Mouse (Mus musculus): ENCODE results near the gene Lkaaear1. TPM values are rescaled to one million over a fixed set of nuclear protein-coding genes. Genes with fewer than 3 reads are reported as not detected.

Lkaaear1 gene
- total and polyA plus RNA-seq, 3 experiments = 0.27 TPM; not detected in 2

GRCm38 (mm10) chr2:181716991-181717390 lies 18.7 kb upstream of the Lkaaear1 start:
- Histone ChIP-seq H3K79me2 (replicated peaks; ENCODE audit: control insufficient read depth, insufficient read depth, low read length) (no peaks in the 10 kb centered on the region), H3K36me3 (ENCODE audit: control insufficient read depth, insufficient read depth, low read length) (no peaks in the 10 kb centered on the region), H3K27me3 (ENCODE audit: control insufficient read depth, insufficient read depth, low read length) (no peaks in the 10 kb centered on the region), H3K9ac (ENCODE audit: low read depth, low read length) (no peak overlapping the region), H3K4me1 (ENCODE audit: control insufficient read depth, insufficient read depth, low read length) (no peaks in the 10 kb centered on the region), H3K27ac (no peak overlapping the region), H3K4me3 (no peak overlapping the region)
- no peak for DNase-seq
- WGBS = 34% methylated on average over 3 of the region's 3 CpGs
- intact Hi-C loops (cut with DNase I) = no loop called here
- TF ChIP-seq EP300 (IDR thresholded peaks at IDR 0.05; ENCODE audit: insufficient read depth, low read depth, low read length) (no peak), POLR2A (IDR thresholded peaks at IDR 0.05; ENCODE audit: insufficient read depth, low read depth, low read length) (no peak), CTCF (IDR thresholded peaks at IDR 0.05) (no peak)

- no peak for TF ChIP-seq EP300 (IDR thresholded peaks at IDR 0.05; ENCODE audit: insufficient read depth, low read depth, low read length)
- no peak for TF ChIP-seq CTCF (IDR thresholded peaks at IDR 0.05)
- TF ChIP-seq POLR2A (IDR thresholded peaks at IDR 0.05; ENCODE audit: insufficient read depth, low read depth, low read length) = no peak
- intact Hi-C loops (cut with DNase I) = no loop called here
- Histone ChIP-seq H3K79me2 (replicated peaks; ENCODE audit: control insufficient read depth, insufficient read depth, low read length) (no peaks in the 10 kb centered on the region), H3K9ac (ENCODE audit: low read depth, low read length) (no peak overlapping the region), H3K4me3 (no peak overlapping the region), H3K27me3 (ENCODE audit: control insufficient read depth, insufficient read depth, low read length) (no peaks in the 10 kb centered on the region), H3K36me3 (ENCODE audit: control insufficient read depth, insufficient read depth, low read length) (no peaks in the 10 kb centered on the region), H3K27ac (no peak overlapping the region), H3K4me1 (ENCODE audit: control insufficient read depth, insufficient read depth, low read length) (no peaks in the 10 kb centered on the region)
- WGBS = 61% methylated on average over 3 of the region's 3 CpGs
- no peak for DNase-seq
Measured at GRCm38 (mm10) chr2:181715382-181715781, 17.1 kb upstream of the Lkaaear1 start.

GRCm38 (mm10) chr2:181714903-181715326 lies 16.7 kb upstream of the Lkaaear1 start, which contains the start of gene Oprl1:
Gene Oprl1 (plus strand): TSS chr2:181715016.
- Histone ChIP-seq H3K36me3 (ENCODE audit: control insufficient read depth, insufficient read depth, low read length) (no peaks in the 10 kb centered on the region), H3K9ac (ENCODE audit: low read depth, low read length) (no peak within 1 kb of the TSS), H3K27me3 (ENCODE audit: control insufficient read depth, insufficient read depth, low read length) (no peaks in the 10 kb centered on the region), H3K27ac (no peak within 1 kb of the TSS), H3K79me2 (replicated peaks; ENCODE audit: control insufficient read depth, insufficient read depth, low read length) (no peaks in the 10 kb centered on the region), H3K4me1 (ENCODE audit: control insufficient read depth, insufficient read depth, low read length) (no peaks in the 10 kb centered on the region), H3K4me3 (no peak within 1 kb of the TSS)
- TF ChIP-seq CTCF (IDR thresholded peaks at IDR 0.05) (no peak), EP300 (IDR thresholded peaks at IDR 0.05; ENCODE audit: insufficient read depth, low read depth, low read length) (no peak), POLR2A (IDR thresholded peaks at IDR 0.05; ENCODE audit: insufficient read depth, low read depth, low read length) (no peak)
- WGBS = 3% methylated on average over 7 of the region's 7 CpGs
- DNase-seq = no peak
- intact Hi-C loops (cut with DNase I) = no loop called here

- Histone ChIP-seq H3K27ac (no peak overlapping the region), H3K4me3 (no peak overlapping the region), H3K9ac (ENCODE audit: low read depth, low read length) (no peak overlapping the region), H3K4me1 (ENCODE audit: control insufficient read depth, insufficient read depth, low read length) (no peaks in the 10 kb centered on the region), H3K27me3 (ENCODE audit: control insufficient read depth, insufficient read depth, low read length) (no peaks in the 10 kb centered on the region), H3K36me3 (ENCODE audit: control insufficient read depth, insufficient read depth, low read length) (no peaks in the 10 kb centered on the region), H3K79me2 (replicated peaks; ENCODE audit: control insufficient read depth, insufficient read depth, low read length) (no peaks in the 10 kb centered on the region)
- TF ChIP-seq EP300 (IDR thresholded peaks at IDR 0.05; ENCODE audit: insufficient read depth, low read depth, low read length) = no peak
- TF ChIP-seq CTCF (IDR thresholded peaks at IDR 0.05) = no peak
- TF ChIP-seq POLR2A (IDR thresholded peaks at IDR 0.05; ENCODE audit: insufficient read depth, low read depth, low read length) = no peak
- no peak for DNase-seq
- WGBS = 94% methylated on average over 1 of the region's 1 CpGs
- intact Hi-C loops (cut with DNase I) = no loop called here
Measured at GRCm38 (mm10) chr2:181713749-181714148, 15.5 kb upstream of the Lkaaear1 start.

DNA sequence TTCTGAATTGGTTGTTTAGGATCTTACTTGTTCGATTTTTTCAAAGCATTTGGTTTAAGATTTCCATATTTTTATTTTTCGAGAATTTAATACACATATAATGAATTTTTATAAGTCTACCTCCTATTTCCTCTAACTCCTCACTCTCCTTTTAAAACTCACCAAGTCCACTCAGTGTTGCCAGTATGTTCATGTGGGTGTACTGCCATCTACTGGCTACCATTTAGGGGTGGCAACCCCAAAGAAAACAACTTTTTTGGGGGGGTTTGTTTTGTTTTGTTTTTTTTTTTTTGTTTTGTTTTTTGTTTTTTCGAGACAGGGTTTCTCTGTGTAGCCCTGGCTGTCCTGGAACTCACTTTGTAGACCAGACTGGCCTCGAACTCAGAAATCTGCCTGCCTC lies 8.4 kb upstream of the Lkaaear1 start:
- no peak for TF ChIP-seq POLR2A (IDR thresholded peaks at IDR 0.05; ENCODE audit: insufficient read depth, low read depth, low read length)
- peak; percentile 76 for TF ChIP-seq CTCF (IDR thresholded peaks at IDR 0.05)

GRCm38 (mm10) chr2:181696801-181697420 lies 1.3 kb downstream of the Lkaaear1 start:
- Histone ChIP-seq H3K4me1 (ENCODE audit: control insufficient read depth, insufficient read depth, low read length) (peaks cover 1% of the 10 kb centered on the region; the same call in 1 of the 2 replicates), H3K79me2 (replicated peaks; ENCODE audit: control insufficient read depth, insufficient read depth, low read length) (no peaks in the 10 kb centered on the region), H3K4me3 (no peak overlapping the region), H3K9ac (ENCODE audit: low read depth, low read length) (no peak overlapping the region), H3K36me3 (ENCODE audit: control insufficient read depth, insufficient read depth, low read length) (no peaks in the 10 kb centered on the region), H3K27me3 (ENCODE audit: control insufficient read depth, insufficient read depth, low read length) (no peaks in the 10 kb centered on the region), H3K27ac (no peak overlapping the region)
- DNase-seq = no peak
- TF ChIP-seq POLR2A (IDR thresholded peaks at IDR 0.05; ENCODE audit: insufficient read depth, low read depth, low read length) = no peak
- no peak for TF ChIP-seq EP300 (IDR thresholded peaks at IDR 0.05; ENCODE audit: insufficient read depth, low read depth, low read length)
- no peak for TF ChIP-seq CTCF (IDR thresholded peaks at IDR 0.05)
- WGBS = 74% methylated on average over 33 of the region's 33 CpGs
- intact Hi-C loops (cut with DNase I) = no loop called here

More for the DNA sequence above, 8.4 kb upstream of the Lkaaear1 start:
- no peaks in the 10 kb centered on the region for H3K27me3 ChIP-seq (ENCODE audit: control insufficient read depth, insufficient read depth, low read length)
- DNase-seq = no peak
- no peak overlapping the region for H3K4me3 ChIP-seq
- no peak overlapping the region for H3K9ac ChIP-seq (ENCODE audit: low read depth, low read length)
- no peak overlapping the region for H3K27ac ChIP-seq
- no peaks in the 10 kb centered on the region for H3K79me2 ChIP-seq (replicated peaks; ENCODE audit: control insufficient read depth, insufficient read depth, low read length)
- H3K36me3 ChIP-seq (ENCODE audit: control insufficient read depth, insufficient read depth, low read length) = no peaks in the 10 kb centered on the region
- intact Hi-C loops (cut with DNase I) = loop anchor here (2.0 kb wide), 3 partner anchors 22 to 84 kb away; no protein-coding TSS in a partner anchor
- H3K4me1 ChIP-seq (ENCODE audit: control insufficient read depth, insufficient read depth, low read length) = no peaks in the 10 kb centered on the region
- WGBS = 34% methylated on average over 4 of the region's 4 CpGs

All from heart, adult 2 months (tissue).